Mouse (Mus musculus) ES-E14 (cell line): ENCODE results near the gene Vcpkmt. TPM values are rescaled to one million over a fixed set of nuclear protein-coding genes. Genes with fewer than 3 reads are reported as not detected.
"Not testable (repeated sequence)": the region's sequence is repeated elsewhere in the genome, so short reads cannot be mapped to it uniquely, and the experiment has no call there.

Experiments
- DNase-seq: peaks from one replicate; pipeline ENCODE4 v3.0.0-alpha.2; 2013; ENCODE audit warnings: low read depth, low spot score
- H3K27ac ChIP-seq: 2 replicates; pipeline ENCODE4 v1.5.1; 2012; ENCODE audit warnings: low read depth, mild to moderate bottlenecking, low read length, moderate library complexity, mixed read lengths; ENCODE audit not compliant: poor library complexity, insufficient read depth, severe bottlenecking
- H3K36me3 ChIP-seq: 2 replicates; pipeline ENCODE4 v1.6.1; 2012; ENCODE audit warnings: mild to moderate bottlenecking, low read length, moderate library complexity, mixed read lengths; ENCODE audit not compliant: control insufficient read depth, poor library complexity, insufficient read depth, severe bottlenecking
- H3K4me1 ChIP-seq, 2 experiments: fragments of 150-350 bp in 1 of 2; sonication (generic) in 1 of 2; 2 replicates each; pipeline ENCODE4 v1.6.1; 2012; ENCODE audit warnings: low read length in 2 of 2, mild to moderate bottlenecking in 1 of 2, mixed read lengths in 1 of 2; ENCODE audit not compliant: control insufficient read depth in 2 of 2, insufficient read depth in 2 of 2, poor library complexity in 1 of 2
- H3K4me3 ChIP-seq, 2 experiments: fragments of 150-350 bp in 1 of 2; sonication (generic) in 1 of 2; 2 replicates each; pipeline ENCODE4 v1.5.1; 2012; ENCODE audit warnings: low read length in 2 of 2, low read depth in 1 of 2, mild to moderate bottlenecking in 1 of 2, mixed read lengths in 1 of 2; ENCODE audit not compliant: insufficient read depth in 1 of 2, poor library complexity in 1 of 2, severe bottlenecking in 1 of 2
- H3K9ac ChIP-seq: 2 replicates; pipeline ENCODE4 v1.6.1; 2012; ENCODE audit warnings: low read depth, mild to moderate bottlenecking, low read length, mixed read lengths; ENCODE audit not compliant: poor library complexity, insufficient read depth, severe bottlenecking
- H3K9me3 ChIP-seq: fragments of 150-350 bp; sonication (generic); 2 replicates; pipeline ENCODE4 v1.6.1; 2012; ENCODE audit warnings: low read depth, mild to moderate bottlenecking, low read length; ENCODE audit not compliant: control insufficient read depth, insufficient read depth
- CHD2 ChIP-seq: IDR thresholded peaks from 2 replicates; pipeline ENCODE4 v1.6.1; 2014; ENCODE audit warnings: mild to moderate bottlenecking, low read depth, low read length, inconsistent platforms
- HCFC1 ChIP-seq: IDR thresholded peaks from 2 replicates; pipeline ENCODE4 v1.6.1; 2012; ENCODE audit warnings: low read length, inconsistent platforms, borderline replicate concordance; ENCODE audit not compliant: insufficient read depth
- MAFK ChIP-seq: IDR thresholded peaks from 2 replicates; pipeline ENCODE4 v1.6.1; 2014; ENCODE audit warnings: mild to moderate bottlenecking, low read depth, low read length, inconsistent platforms; ENCODE audit not compliant: insufficient read depth
- ZC3H11A ChIP-seq: IDR thresholded peaks from 2 replicates; pipeline ENCODE4 v1.6.1; 2012; ENCODE audit warnings: low read depth, mild to moderate bottlenecking, inconsistent platforms, low read length, borderline replicate concordance
- ZNF384 ChIP-seq: IDR thresholded peaks from 2 replicates; pipeline ENCODE4 v1.6.1; 2012; ENCODE audit warnings: low read depth, low read length, inconsistent platforms
- in situ Hi-C, 2 experiments: fragments of 600-800 bp; cut with MboI; formaldehyde crosslinking; loops; one replicate each; pipeline ENCODE4 v1.15.1; 2025; ENCODE audit warnings: low sequenced_read_pairs in 2 of 2, inconsistent platforms in 1 of 2; ENCODE audit not compliant: unreplicated experiment in 2 of 2
- total RNA-seq: library from RNA; depleted of rRNA; stranded (reverse); fragments of 300-350 nt; gene quantifications from 2 replicates; pipeline ENCODE4 v1.2.3, GENCODE M21; 2012; rRNA removed

The Vcpkmt gene
- total RNA-seq: 6.9 and 7.5 TPM in 2 replicates

DNA sequence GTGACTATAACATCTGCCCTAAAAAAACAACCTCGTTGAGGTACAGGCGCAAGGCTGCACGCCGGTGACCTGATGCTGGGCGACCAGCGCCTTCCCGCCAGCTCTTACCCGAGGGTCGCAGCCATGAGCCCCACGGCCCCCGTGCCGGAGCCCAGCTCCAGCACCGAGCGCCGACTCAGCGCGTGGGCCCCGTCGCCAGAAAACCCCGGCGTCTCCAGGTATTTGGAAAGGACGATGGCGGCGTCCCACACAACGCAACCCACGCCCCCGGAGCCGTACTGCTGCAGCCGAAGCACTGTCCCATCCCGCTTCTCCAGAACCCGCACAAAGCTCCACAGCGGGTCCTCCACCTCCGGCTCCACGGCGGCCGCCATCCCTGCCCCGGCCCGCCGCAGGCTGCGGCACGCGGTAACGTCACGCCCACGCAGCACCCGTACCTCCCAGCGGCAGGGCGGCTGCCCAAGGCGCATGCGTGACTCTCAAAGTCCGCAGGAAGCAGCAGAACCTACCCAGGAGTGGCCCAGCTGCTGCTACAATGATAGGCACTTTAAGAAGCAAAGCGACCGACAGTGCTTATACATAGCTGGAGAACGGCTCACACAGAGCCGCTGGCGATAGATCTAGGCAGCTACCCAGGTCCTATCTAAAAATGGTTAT is at the start of gene Vcpkmt:
TSS of gene Vcpkmt (minus strand) at position 416 of the 657 bp plus-strand sequence.
- H3K9ac ChIP-seq: peak within 1 kb of the TSS; percentile 87
- TF ChIP-seq ZNF384: no peak
- no peak for TF ChIP-seq CHD2
- TF ChIP-seq ZC3H11A: no peak
- TF ChIP-seq MAFK: no peak
- peak; percentile 49; the same call in 1 of the 2 replicates for TF ChIP-seq HCFC1
- peaks cover 9% of the 10 kb centered on the region; the same call in 1 of the 2 replicates for H3K36me3 ChIP-seq
- in situ Hi-C loops: no loop called here
- H3K4me3 ChIP-seq: peak within 1 kb of the TSS; percentile 60 to 69
- peak; percentile 82 for DNase-seq
- peaks cover 0 to 2% of the 10 kb centered on the region in 2 experiments; a peak in 1 of 4 replicates for H3K4me1 ChIP-seq
- H3K9me3 ChIP-seq: no peaks in the 10 kb centered on the region
- no peak within 1 kb of the TSS for H3K27ac ChIP-seq

DNA sequence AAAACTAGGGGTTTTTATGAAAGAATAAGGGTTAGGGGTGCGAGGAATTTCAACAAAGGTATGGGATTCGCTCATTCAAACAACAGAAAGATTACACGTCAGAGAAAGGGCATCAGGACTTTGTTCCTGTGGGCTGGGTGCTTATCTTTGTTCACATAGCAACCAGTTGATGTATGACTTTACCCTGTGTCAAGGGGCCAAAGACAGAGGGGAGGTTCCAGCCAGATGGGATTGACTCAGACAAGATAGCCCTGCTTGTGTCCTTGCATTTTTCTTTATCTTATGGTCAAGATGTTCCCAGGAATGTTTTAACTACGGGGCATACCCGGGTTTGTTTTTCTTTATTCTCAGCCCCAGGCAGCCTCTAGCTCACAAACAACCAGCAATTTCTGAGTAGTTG is 35.8 kb upstream of the Vcpkmt start:
- H3K36me3 ChIP-seq, H3K9me3 ChIP-seq, H3K4me1 ChIP-seq, DNase-seq, H3K4me3 ChIP-seq, H3K27ac ChIP-seq, H3K9ac ChIP-seq, in situ Hi-C loops: not testable (repeated sequence)

- Histone ChIP-seq H3K4me3 (no peak overlapping the region), H3K36me3 (no peaks in the 10 kb centered on the region), H3K9me3 (no peaks in the 10 kb centered on the region), H3K9ac (no peak overlapping the region), H3K27ac (no peak overlapping the region), H3K4me1 (no peaks in the 10 kb centered on the region)
- in situ Hi-C loops: no loop called here
- TF ChIP-seq ZNF384: no peak
- no peak for TF ChIP-seq CHD2
- TF ChIP-seq ZC3H11A: no peak
- no peak for TF ChIP-seq HCFC1
- no peak for TF ChIP-seq MAFK
- DNase-seq: no peak
These were observed 21.5 kb upstream of the Vcpkmt start for GRCm38 (mm10) chr12:69604367-69604766.

DNA sequence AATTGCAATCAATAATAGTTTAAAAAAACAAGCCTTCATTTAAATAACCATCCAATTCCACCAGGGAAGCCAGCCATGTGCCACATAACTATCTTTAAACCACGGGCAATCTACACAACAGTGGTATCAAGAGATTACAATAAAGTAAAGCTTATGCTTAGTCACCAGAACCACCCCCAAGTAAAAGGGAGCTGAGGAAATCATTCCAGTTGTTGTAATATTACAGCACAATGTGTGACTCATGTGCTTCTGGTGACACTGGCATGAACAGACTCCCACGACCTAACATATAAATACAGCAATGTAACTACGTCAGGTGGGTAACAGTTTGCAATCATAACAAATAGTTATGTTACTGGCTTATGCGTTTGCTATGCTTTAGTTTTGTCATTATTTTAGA is 14.6 kb upstream of the Vcpkmt start:
- DNase-seq: no peak
- Histone ChIP-seq H3K4me3 (no peak overlapping the region), H3K27ac (no peak overlapping the region), H3K9me3 (no peaks in the 10 kb centered on the region), H3K36me3 (no peaks in the 10 kb centered on the region), H3K4me1 (peaks cover 4 to 5% of the 10 kb centered on the region in 2 experiments; a peak in 2 of 4 replicates), H3K9ac (no peak overlapping the region)
- TF ChIP-seq HCFC1 (no peak), MAFK (no peak), ZNF384 (no peak), CHD2 (no peak), ZC3H11A (no peak)
- in situ Hi-C loops: no loop called here

GRCm38 (mm10) chr12:69593130-69593529 is 10.3 kb upstream of the Vcpkmt start:
- Histone ChIP-seq H3K27ac (no peak overlapping the region), H3K9ac (no peak overlapping the region), H3K36me3 (no peaks in the 10 kb centered on the region), H3K4me3 (no peak overlapping the region), H3K4me1 (peaks cover 4 to 5% of the 10 kb centered on the region in 2 experiments; a peak in 2 of 4 replicates), H3K9me3 (no peaks in the 10 kb centered on the region)
- in situ Hi-C loops: no loop called here
- TF ChIP-seq CHD2: no peak
- TF ChIP-seq ZC3H11A: no peak
- no peak for TF ChIP-seq ZNF384
- TF ChIP-seq HCFC1: no peak
- TF ChIP-seq MAFK: no peak
- DNase-seq: no peak
